Mouse (Mus musculus) adrenal gland, adult 18-20 months (tissue): ENCODE measurements around the gene Etl4. TPM values are rescaled to one million over a fixed set of nuclear protein-coding genes. Genes with fewer than 3 reads are reported as not detected.

Source experiments
- DNase-seq, 2 experiments: peaks; one replicate each; pipeline ENCODE4 v3.0.0; 2021 to 2022; ENCODE audit warnings: low spot score in 2 of 2
- total RNA-seq, 2 experiments: library from RNA; stranded (reverse); gene quantifications; 1 replicate in 1 of 2; 2 replicates in 1 of 2; pipeline ENCODE4 v1.2.3; 2021

Gene Etl4
- total RNA-seq, 2 experiments from 2014 or later = 19.7 to 21.2 TPM

DNA sequence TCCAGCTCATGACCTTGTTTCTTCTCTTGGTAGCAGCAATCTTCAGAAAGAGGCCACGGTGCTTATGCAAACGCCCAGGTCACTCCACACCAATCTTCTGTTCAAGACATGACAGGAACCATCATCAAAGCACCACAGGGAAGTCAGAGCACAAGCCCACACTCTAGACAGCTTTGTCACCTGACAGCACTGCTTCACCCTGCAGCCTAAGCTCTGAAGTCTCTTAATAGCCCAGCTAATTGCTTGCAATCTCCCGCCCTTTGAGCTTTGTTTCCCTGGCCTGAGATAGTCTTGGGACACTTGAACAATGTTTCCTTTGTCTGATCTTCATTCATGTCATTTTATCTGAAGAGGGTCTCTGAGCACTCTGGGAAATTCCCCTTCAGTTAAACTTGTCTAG is 779.8 kb downstream of the Etl4 start:
- DNase-seq = no peak

GRCm38 (mm10) chr2:20692898-20693297 is 783.3 kb downstream of the Etl4 start:
- DNase-seq = no peak

- DNase-seq = no peak
These were observed 784.2 kb downstream of the Etl4 start for GRCm38 (mm10) chr2:20693772-20694171.

GRCm38 (mm10) chr2:20697719-20698118 is 788.1 kb downstream of the Etl4 start:
- DNase-seq = no peak

GRCm38 (mm10) chr2:20705110-20705509 is 795.5 kb downstream of the Etl4 start:
- DNase-seq = no peak

DNA sequence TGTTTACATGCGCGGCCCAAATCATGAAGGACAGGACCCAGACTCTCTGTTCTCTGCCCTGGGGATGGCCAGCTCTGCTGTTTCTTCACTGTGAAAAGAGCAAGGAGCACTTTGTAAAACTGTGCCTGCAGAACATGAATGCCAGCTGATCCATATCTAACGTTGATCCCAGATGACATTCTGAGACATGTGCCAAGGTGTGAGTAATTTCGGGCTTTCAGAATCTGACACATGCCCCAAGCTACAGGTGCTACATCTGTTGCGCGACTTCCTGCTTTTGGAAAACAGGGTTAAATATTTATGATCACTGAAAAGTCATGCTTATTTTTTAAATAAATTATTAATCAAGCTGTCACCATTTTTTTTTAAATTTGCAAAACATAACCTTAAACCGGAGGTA is 801.0 kb downstream of the Etl4 start:
- DNase-seq = no peak

GRCm38 (mm10) chr2:20711024-20711423 is 801.4 kb downstream of the Etl4 start:
- DNase-seq = no peak

- DNase-seq = no peak
These were observed 809.5 kb downstream of the Etl4 start for GRCm38 (mm10) chr2:20719105-20719504.

GRCm38 (mm10) chr2:20721098-20721497 is 811.5 kb downstream of the Etl4 start:
- no peak for DNase-seq

DNA sequence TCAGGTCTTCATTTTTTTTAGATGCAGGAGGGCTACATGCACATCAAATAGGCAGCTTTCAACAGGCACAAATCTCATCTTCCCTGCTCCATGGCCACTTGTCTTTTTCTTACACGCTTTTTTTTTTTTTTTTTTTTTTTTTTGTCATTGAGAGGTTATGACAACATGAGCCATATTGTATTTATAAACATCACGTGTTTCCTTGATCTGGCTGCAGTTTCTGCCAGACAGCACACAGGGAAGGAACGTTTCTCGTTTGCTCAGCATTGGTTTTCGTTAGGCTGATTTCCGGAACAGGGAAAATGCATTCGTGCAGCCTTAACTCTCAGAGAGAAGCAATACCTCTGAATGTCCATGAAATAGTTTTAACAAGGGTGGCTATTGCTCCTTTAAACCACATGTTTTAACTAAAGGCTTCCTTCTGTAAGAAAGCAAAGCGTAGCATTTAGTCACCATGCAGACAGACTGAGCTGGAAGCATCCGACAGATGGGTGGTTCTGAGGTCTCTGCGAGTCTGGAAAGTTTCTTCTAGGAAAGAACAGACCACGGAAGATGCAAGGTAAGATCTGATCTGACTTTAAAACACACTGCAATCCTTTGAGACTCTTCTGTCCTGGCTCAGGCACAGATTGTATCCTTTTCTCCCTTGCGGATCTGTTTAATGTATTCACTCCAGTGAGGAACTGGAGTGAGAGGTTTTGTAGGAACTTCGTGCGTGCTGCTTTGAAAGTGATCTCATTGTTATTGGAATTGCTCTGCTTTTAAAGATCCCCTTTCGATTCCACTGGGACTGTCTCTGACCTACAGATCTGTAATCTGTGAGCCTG is 812.8 kb downstream of the Etl4 start:
- no peak for DNase-seq

- no peak for DNase-seq
These were observed 814.6 kb downstream of the Etl4 start for GRCm38 (mm10) chr2:20723990-20724745.

GRCm38 (mm10) chr2:20726974-20727373 is 817.4 kb downstream of the Etl4 start:
- DNase-seq = no peak

- no peak for DNase-seq
These were observed 818.3 kb downstream of the Etl4 start for GRCm38 (mm10) chr2:20727752-20728438.

GRCm38 (mm10) chr2:20735444-20735843 is 825.9 kb downstream of the Etl4 start:
- DNase-seq = no peak

GRCm38 (mm10) chr2:20736324-20737015 is 826.9 kb downstream of the Etl4 start:
- DNase-seq = no peak

DNA sequence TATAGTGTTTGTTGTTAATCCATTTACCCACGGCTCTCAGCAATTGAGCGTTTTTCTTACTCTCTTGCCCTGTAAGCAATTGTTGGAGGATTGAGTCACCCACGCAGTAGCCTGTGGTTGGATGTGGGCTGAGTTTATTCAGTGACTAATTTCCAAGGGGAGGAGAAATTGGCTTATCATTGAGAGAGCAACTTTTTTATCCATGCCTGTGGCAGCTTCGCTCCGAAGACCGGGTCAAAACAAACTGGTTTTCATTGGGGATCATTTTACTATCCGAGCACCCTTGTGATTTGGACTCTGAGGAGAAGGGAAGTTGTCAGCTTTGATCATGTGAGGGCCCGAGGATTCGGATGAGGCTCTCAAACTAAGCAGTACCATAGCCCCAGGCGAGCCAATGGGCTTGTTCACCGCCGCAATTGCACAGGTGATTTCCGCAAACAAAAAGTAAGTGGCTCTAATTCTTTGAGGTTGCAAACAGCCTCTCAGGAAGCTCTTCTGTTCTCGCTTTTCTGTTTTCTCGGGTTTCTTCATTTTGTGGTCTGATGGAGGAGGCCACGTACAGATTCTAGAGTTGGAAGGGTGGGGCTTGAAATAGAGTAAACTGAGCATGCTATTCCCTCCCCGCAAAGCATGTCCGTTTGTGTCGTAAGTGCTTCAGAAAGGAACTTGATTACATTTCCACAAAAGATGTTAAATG is 827.7 kb downstream of the Etl4 start:
- DNase-seq = no peak

- DNase-seq = no peak
These were observed 828.3 kb downstream of the Etl4 start for GRCm38 (mm10) chr2:20737837-20738236.

GRCm38 (mm10) chr2:20747723-20748122 is 838.1 kb downstream of the Etl4 start:
- no peak for DNase-seq

DNA sequence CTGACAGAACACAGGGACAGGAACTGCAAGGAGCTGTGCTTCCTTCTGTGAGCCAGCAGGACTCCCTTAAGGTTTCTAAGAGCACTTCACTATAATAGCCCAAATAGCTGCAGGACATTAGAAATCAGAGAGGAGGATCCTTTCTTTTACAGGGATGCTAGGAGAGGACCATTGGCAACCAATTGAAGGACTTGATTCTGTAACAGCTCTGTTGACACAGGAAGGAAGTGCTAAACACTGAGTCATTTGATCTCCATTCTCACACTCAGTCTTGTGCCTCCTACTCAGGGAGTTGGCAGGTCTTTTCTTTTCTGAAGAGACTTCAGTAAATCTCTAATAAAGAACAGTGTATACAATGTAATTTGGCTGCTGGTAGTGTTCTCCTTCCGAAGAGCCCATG is 838.9 kb downstream of the Etl4 start:
- no peak for DNase-seq

DNA sequence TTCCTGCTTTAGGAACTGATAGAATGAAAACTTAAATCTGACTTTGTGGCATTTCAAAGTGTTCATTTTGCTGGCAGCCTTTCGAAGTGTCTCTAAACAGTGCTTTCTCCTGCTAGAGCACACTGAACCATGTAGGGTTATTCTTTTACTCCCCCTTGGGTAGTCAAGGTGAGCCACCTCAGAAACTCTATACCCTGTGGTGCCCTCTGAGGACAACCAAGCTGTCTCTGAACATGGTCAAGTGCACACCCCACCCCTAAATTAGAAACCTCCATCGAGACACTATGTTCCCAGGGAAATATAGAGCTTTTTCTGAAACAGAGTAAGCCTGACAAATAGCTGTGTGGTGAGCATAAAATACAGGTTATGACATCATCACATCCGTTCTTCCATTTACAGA is 840.1 kb downstream of the Etl4 start:
- DNase-seq = no peak
